Mouse (Mus musculus) gastrocnemius, adult 2 months (tissue): ENCODE results near the gene Dock8. TPM values are rescaled to one million over a fixed set of nuclear protein-coding genes. Genes with fewer than 3 reads are reported as not detected.

ENCODE experiments used
- DNase-seq: peaks from one replicate; pipeline ENCODE4 v3.0.0; 2022
- H3K27ac ChIP-seq: fragments of 200-600 bp; 2 replicates; pipeline ENCODE4 v1.8.1; 2022; ENCODE audit warnings: mild to moderate bottlenecking
- H3K4me3 ChIP-seq: fragments of 200-600 bp; 2 replicates; pipeline ENCODE4 v1.8.1; 2022; ENCODE audit warnings: mild to moderate bottlenecking, moderate library complexity
- CTCF ChIP-seq: fragments of 200-600 bp; IDR thresholded peaks from 2 replicates; pipeline ENCODE4 v1.8.1; 2022; ENCODE audit warnings: antibody characterized with exemption, mild to moderate bottlenecking, moderate library complexity
- intact Hi-C: fragments of 180-260 bp; cut with DNase I; formaldehyde crosslinking; loops from one replicate; pipeline ENCODE4 v1.15.1; 2025
- total RNA-seq, 2 experiments: library from RNA; stranded (reverse); gene quantifications; 2 replicates each; pipeline ENCODE4 v1.2.3; 2021

Gene Dock8
- total RNA-seq, 2 experiments from 2014 or later = 1.5 to 1.6 TPM

- no peak for TF ChIP-seq CTCF
- H3K27ac ChIP-seq = no peak overlapping the region
- DNase-seq = no peak
- intact Hi-C loops = loop anchor here (5.0 kb wide), 1 partner anchor 101 kb away; no protein-coding TSS in a partner anchor
- peak overlapping the region; percentile 82 for H3K4me3 ChIP-seq
Observed at GRCm38 (mm10) chr19:25238121-25238520, 238.8 kb downstream of the Dock8 start.

- intact Hi-C loops = no loop called here
- no peak for DNase-seq
- no peak for TF ChIP-seq CTCF
- H3K4me3 ChIP-seq = no peak overlapping the region
- H3K27ac ChIP-seq = no peak overlapping the region
Observed at GRCm38 (mm10) chr19:25243566-25243965, 244.2 kb downstream of the Dock8 start.

- intact Hi-C loops = no loop called here
- no peak for TF ChIP-seq CTCF
- Histone ChIP-seq H3K4me3 (no peak overlapping the region), H3K27ac (no peak overlapping the region)
- DNase-seq = no peak
Observed at GRCm38 (mm10) chr19:25246062-25246461, 246.7 kb downstream of the Dock8 start.

- no peak for DNase-seq
- Histone ChIP-seq H3K4me3 (no peak overlapping the region), H3K27ac (no peak overlapping the region)
- intact Hi-C loops = no loop called here
- no peak for TF ChIP-seq CTCF
Observed at GRCm38 (mm10) chr19:25247858-25248552, 248.7 kb downstream of the Dock8 start.

- no peak for DNase-seq
- H3K27ac ChIP-seq = no peak overlapping the region
- no peak for TF ChIP-seq CTCF
- intact Hi-C loops = no loop called here
- no peak overlapping the region for H3K4me3 ChIP-seq
Observed at GRCm38 (mm10) chr19:25249230-25249629, 249.9 kb downstream of the Dock8 start.

GRCm38 (mm10) chr19:25251610-25252140, 252.3 kb downstream of the Dock8 start:
- TF ChIP-seq CTCF = no peak
- intact Hi-C loops = no loop called here
- no peak overlapping the region for H3K27ac ChIP-seq
- no peak overlapping the region for H3K4me3 ChIP-seq
- no peak for DNase-seq

Other genes starting within 250 kb of the Dock8 start
- gene Pgm5, start 137.7 kb upstream of the Dock8 start, total RNA-seq = 10 to 100 TPM; 10.7 to 15.1 TPM
- gene Gm10053, start 123.8 kb upstream of the Dock8 start, total RNA-seq = 100 to 1,000 TPM; 453 to 633 TPM
- not detected for gene Foxd4, start 98.3 kb upstream of the Dock8 start, total RNA-seq
- gene Cbwd1, start 37.9 kb upstream of the Dock8 start, total RNA-seq = 10 to 100 TPM; 15.3 to 16.8 TPM
- gene Kank1, start 237.4 kb downstream of the Dock8 start, total RNA-seq = 10 to 100 TPM; 17.4 to 19.2 TPM